Mouse (Mus musculus) heart, embryonic 10.5 days (tissue): Measurements from ENCODE around the gene Ptpro. TPM values are rescaled to one million over a fixed set of nuclear protein-coding genes. Genes with fewer than 3 reads are reported as not detected.

Experiments used
- DNase-seq: peaks from one replicate; pipeline ENCODE4 v3.0.0-alpha.2; 2017; ENCODE audit warnings: low spot score
- H3K27ac ChIP-seq: fragments of 300-500 bp; sonication (generic); 2 replicates; pipeline ENCODE4 v1.5.1; 2016; ENCODE audit warnings: mild to moderate bottlenecking
- H3K27me3 ChIP-seq: fragments of 300-500 bp; sonication (generic); 2 replicates; pipeline ENCODE4 v1.6.1; 2016; ENCODE audit warnings: mild to moderate bottlenecking; ENCODE audit not compliant: poor library complexity, insufficient read depth, severe bottlenecking
- H3K36me3 ChIP-seq: fragments of 300-500 bp; sonication (generic); 2 replicates; pipeline ENCODE4 v1.6.1; 2016; ENCODE audit warnings: mild to moderate bottlenecking, moderate library complexity
- H3K4me1 ChIP-seq: fragments of 300-500 bp; sonication (generic); 2 replicates; pipeline ENCODE4 v1.6.1; 2016; ENCODE audit warnings: mild to moderate bottlenecking
- H3K4me3 ChIP-seq: fragments of 300-500 bp; sonication (generic); 2 replicates; pipeline ENCODE4 v1.5.1; 2016; ENCODE audit warnings: mild to moderate bottlenecking, moderate library complexity
- H3K9me3 ChIP-seq: fragments of 300-500 bp; sonication (generic); 2 replicates; pipeline ENCODE4 v1.6.1; 2016; ENCODE audit warnings: mild to moderate bottlenecking, moderate library complexity
- WGBS: fragments of 180-500 bp; shearing (Covaris S2); methylation state at CpG from one replicate; pipeline ENCODE4 v1.1.7; 2016; 5-methylcytosine and 5-hydroxymethylcytosine counted together
- polyA plus RNA-seq: library from polyadenylated mRNA; unstranded; fragments of >200 nt; fragmentation: Nextera tagmentation; extraction: Ambion mirVana; gene quantifications from 2 replicates; pipeline ENCODE4 v1.2.1, GENCODE M21; 2016

Ptpro gene
- 0.72 and 1.8 TPM in 2 replicates for polyA plus RNA-seq

GRCm38 (mm10) chr6:137252194-137252886 is at the start of gene Ptpro:
TSS of gene Ptpro (plus strand) at chr6:137252319.
- H3K9me3 ChIP-seq, result no peaks in the 10 kb centered on the region
- H3K4me1 ChIP-seq, result peaks cover 12% of the 10 kb centered on the region
- peaks cover 37% of the 10 kb centered on the region for H3K27me3 ChIP-seq
- H3K4me3 ChIP-seq, result peak within 1 kb of the TSS; percentile 64
- no peaks in the 10 kb centered on the region for H3K36me3 ChIP-seq
- WGBS, result 1% methylated on average over 53 of the region's 53 CpGs
- DNase-seq, result no peak
- no peak within 1 kb of the TSS; the same call in 1 of the 2 replicates for H3K27ac ChIP-seq

- H3K4me3 ChIP-seq, result no peak overlapping the region
- H3K36me3 ChIP-seq, result no peaks in the 10 kb centered on the region
- no peaks in the 10 kb centered on the region for H3K4me1 ChIP-seq
- no peak overlapping the region for H3K27ac ChIP-seq
- 86% methylated on average over 4 of the region's 4 CpGs for WGBS
- H3K9me3 ChIP-seq, result no peaks in the 10 kb centered on the region
- no peaks in the 10 kb centered on the region for H3K27me3 ChIP-seq
- DNase-seq, result peak; percentile 67
These were observed 49.5 kb upstream of the Ptpro start for GRCm38 (mm10) chr6:137202661-137203060.

GRCm38 (mm10) chr6:137205662-137206400 is 46.3 kb upstream of the Ptpro start:
- DNase-seq, result peak; percentile 57
- Histone ChIP-seq H3K27ac (no peak overlapping the region), H3K4me3 (no peak overlapping the region), H3K36me3 (no peaks in the 10 kb centered on the region), H3K4me1 (no peaks in the 10 kb centered on the region; the same call in 1 of the 2 replicates), H3K9me3 (no peaks in the 10 kb centered on the region), H3K27me3 (no peaks in the 10 kb centered on the region)
- WGBS, result 53% methylated on average over 11 of the region's 11 CpGs

- whole genome bisulfite sequencing, result 90% methylated on average over 6 of the region's 6 CpGs
- no peaks in the 10 kb centered on the region for H3K36me3 ChIP-seq
- H3K4me3 ChIP-seq, result no peak overlapping the region
- DNase-seq, result peak; percentile 47
- H3K27me3 ChIP-seq, result no peaks in the 10 kb centered on the region
- no peak overlapping the region for H3K27ac ChIP-seq
- H3K9me3 ChIP-seq, result no peaks in the 10 kb centered on the region
- no peaks in the 10 kb centered on the region; the same call in 1 of the 2 replicates for H3K4me1 ChIP-seq
These were observed 45.0 kb upstream of the Ptpro start for GRCm38 (mm10) chr6:137207126-137207525.

GRCm38 (mm10) chr6:137209992-137210391 is 42.1 kb upstream of the Ptpro start:
- Histone ChIP-seq H3K27ac (no peak overlapping the region), H3K36me3 (no peaks in the 10 kb centered on the region), H3K4me3 (no peak overlapping the region), H3K4me1 (no peaks in the 10 kb centered on the region; the same call in 1 of the 2 replicates), H3K27me3 (no peaks in the 10 kb centered on the region), H3K9me3 (no peaks in the 10 kb centered on the region)
- DNase-seq, result peak; percentile 57
- WGBS, result 82% methylated on average over 8 of the region's 8 CpGs

- peak; percentile 58 for DNase-seq
- Histone ChIP-seq H3K4me1 (no peaks in the 10 kb centered on the region; the same call in 1 of the 2 replicates), H3K27ac (no peak overlapping the region), H3K27me3 (no peaks in the 10 kb centered on the region), H3K36me3 (no peaks in the 10 kb centered on the region), H3K4me3 (no peak overlapping the region), H3K9me3 (no peaks in the 10 kb centered on the region)
- WGBS, result 84% methylated on average over 10 of the region's 10 CpGs
These were observed 41.1 kb upstream of the Ptpro start for GRCm38 (mm10) chr6:137210991-137211390.

GRCm38 (mm10) chr6:137211441-137211840 is 40.7 kb upstream of the Ptpro start:
- Histone ChIP-seq H3K4me3 (no peak overlapping the region), H3K9me3 (no peaks in the 10 kb centered on the region), H3K36me3 (no peaks in the 10 kb centered on the region), H3K27me3 (no peaks in the 10 kb centered on the region), H3K27ac (no peak overlapping the region), H3K4me1 (no peaks in the 10 kb centered on the region; the same call in 1 of the 2 replicates)
- WGBS, result 85% methylated on average over 2 of the region's 2 CpGs
- no peak for DNase-seq

- Histone ChIP-seq H3K9me3 (no peaks in the 10 kb centered on the region), H3K4me1 (no peaks in the 10 kb centered on the region), H3K36me3 (no peaks in the 10 kb centered on the region), H3K27ac (no peak overlapping the region), H3K27me3 (no peaks in the 10 kb centered on the region), H3K4me3 (no peak overlapping the region)
- peak; percentile 51 for DNase-seq
- 83% methylated on average over 8 of the region's 8 CpGs for WGBS
These were observed 34.2 kb upstream of the Ptpro start for GRCm38 (mm10) chr6:137217841-137218463.

- Histone ChIP-seq H3K36me3 (no peaks in the 10 kb centered on the region), H3K27ac (no peak overlapping the region), H3K27me3 (peaks cover 37% of the 10 kb centered on the region), H3K9me3 (no peaks in the 10 kb centered on the region), H3K4me3 (peak overlapping the region; percentile 64), H3K4me1 (peaks cover 12% of the 10 kb centered on the region)
- no peak for DNase-seq
- under 1% methylated on average over 15 of the region's 15 CpGs for WGBS
These were observed 746 bp downstream of the Ptpro start for GRCm38 (mm10) chr6:137252887-137253242.

- Histone ChIP-seq H3K4me1 (peaks cover 12% of the 10 kb centered on the region), H3K9me3 (no peaks in the 10 kb centered on the region), H3K4me3 (no peak overlapping the region), H3K36me3 (no peaks in the 10 kb centered on the region), H3K27me3 (peaks cover 37% of the 10 kb centered on the region), H3K27ac (no peak overlapping the region)
- no peak for DNase-seq
- 9% methylated on average over 7 of the region's 7 CpGs for WGBS
These were observed 1.3 kb downstream of the Ptpro start for GRCm38 (mm10) chr6:137253415-137253814.

- WGBS, result 94% methylated on average over 1 of the region's 1 CpGs
- Histone ChIP-seq H3K4me3 (no peak overlapping the region), H3K9me3 (no peaks in the 10 kb centered on the region), H3K36me3 (no peaks in the 10 kb centered on the region), H3K4me1 (no peaks in the 10 kb centered on the region), H3K27me3 (no peaks in the 10 kb centered on the region), H3K27ac (no peak overlapping the region)
- no peak for DNase-seq
These were observed 8.9 kb downstream of the Ptpro start for GRCm38 (mm10) chr6:137261033-137261432.

- H3K36me3 ChIP-seq, result no peaks in the 10 kb centered on the region
- H3K4me1 ChIP-seq, result no peaks in the 10 kb centered on the region
- no peak overlapping the region for H3K27ac ChIP-seq
- no peaks in the 10 kb centered on the region for H3K27me3 ChIP-seq
- WGBS, result 61% methylated on average over 3 of the region's 3 CpGs
- H3K4me3 ChIP-seq, result no peak overlapping the region
- no peaks in the 10 kb centered on the region for H3K9me3 ChIP-seq
- DNase-seq, result no peak
These were observed 10.0 kb downstream of the Ptpro start for GRCm38 (mm10) chr6:137262087-137262486.

- Histone ChIP-seq H3K27me3 (no peaks in the 10 kb centered on the region), H3K4me1 (no peaks in the 10 kb centered on the region), H3K4me3 (no peak overlapping the region), H3K9me3 (no peaks in the 10 kb centered on the region), H3K27ac (no peak overlapping the region), H3K36me3 (no peaks in the 10 kb centered on the region)
- no peak for DNase-seq
- WGBS, result 77% methylated on average over 8 of the region's 8 CpGs
These were observed 15.9 kb downstream of the Ptpro start for GRCm38 (mm10) chr6:137268019-137268418.
